Mouse (Mus musculus): Measurements from ENCODE around the gene Rbm20. TPM values are rescaled to one million over a fixed set of nuclear protein-coding genes. Genes with fewer than 3 reads are reported as not detected.

The Rbm20 gene
- polyA plus RNA-seq, 1 experiment from 2014 or later, result 0.33 TPM

DNA sequence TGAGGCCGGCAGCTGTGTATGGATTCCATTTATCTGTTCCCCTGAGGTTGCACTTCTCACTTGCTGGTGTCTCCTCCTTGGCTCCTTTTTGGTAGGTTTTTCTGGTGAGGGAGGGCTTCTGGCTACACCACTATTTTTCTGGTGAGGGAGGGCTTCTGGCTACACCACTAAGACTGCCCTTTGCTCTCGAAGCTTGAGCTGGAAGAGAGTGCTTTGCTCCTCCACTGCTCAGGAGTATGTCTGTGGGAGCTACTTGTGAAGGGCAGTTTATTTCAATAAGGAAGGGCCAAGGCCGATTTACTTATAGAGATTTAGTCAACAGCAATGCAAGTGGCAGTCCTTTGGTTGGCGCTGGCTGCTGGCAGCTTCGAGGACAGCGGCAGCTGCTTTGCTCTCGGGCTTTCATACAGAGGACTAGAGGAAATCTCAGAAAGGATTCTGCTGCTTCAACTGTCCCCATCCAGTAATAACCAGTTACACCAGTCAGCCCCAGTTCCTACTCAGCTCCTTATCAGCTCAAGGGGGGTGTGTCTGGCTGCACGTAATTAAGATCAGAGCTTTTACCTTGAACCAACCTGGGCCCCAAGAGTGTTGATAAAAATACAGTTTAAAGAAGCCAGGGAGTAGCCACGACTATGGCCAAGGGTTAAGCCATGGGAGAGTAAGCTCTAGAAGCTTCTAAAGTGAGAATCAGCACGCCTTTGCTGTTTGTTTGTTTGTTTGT lies 171.3 kb downstream of the Rbm20 start:
- Histone ChIP-seq H3K27ac (no peak overlapping the region), H3K9me3 (replicated peaks) (no peaks in the 10 kb centered on the region), H3K4me2 (no peak overlapping the region), H3K27me3 (no peaks in the 10 kb centered on the region), H3K4me3 (replicated peaks) (no peak overlapping the region), H3K9ac (no peak overlapping the region), H3K36me3 (no peaks in the 10 kb centered on the region), H3K4me1 (replicated peaks) (peaks cover 21% of the 10 kb centered on the region)
- DNase-seq (peak; percentile 33), ATAC-seq (ENCODE audit: low read depth) (peak; percentile 80)
- WGBS (ENCODE audit: insufficient replicate concordance), result 62% methylated on average over 10 of the region's 10 CpGs

DNA sequence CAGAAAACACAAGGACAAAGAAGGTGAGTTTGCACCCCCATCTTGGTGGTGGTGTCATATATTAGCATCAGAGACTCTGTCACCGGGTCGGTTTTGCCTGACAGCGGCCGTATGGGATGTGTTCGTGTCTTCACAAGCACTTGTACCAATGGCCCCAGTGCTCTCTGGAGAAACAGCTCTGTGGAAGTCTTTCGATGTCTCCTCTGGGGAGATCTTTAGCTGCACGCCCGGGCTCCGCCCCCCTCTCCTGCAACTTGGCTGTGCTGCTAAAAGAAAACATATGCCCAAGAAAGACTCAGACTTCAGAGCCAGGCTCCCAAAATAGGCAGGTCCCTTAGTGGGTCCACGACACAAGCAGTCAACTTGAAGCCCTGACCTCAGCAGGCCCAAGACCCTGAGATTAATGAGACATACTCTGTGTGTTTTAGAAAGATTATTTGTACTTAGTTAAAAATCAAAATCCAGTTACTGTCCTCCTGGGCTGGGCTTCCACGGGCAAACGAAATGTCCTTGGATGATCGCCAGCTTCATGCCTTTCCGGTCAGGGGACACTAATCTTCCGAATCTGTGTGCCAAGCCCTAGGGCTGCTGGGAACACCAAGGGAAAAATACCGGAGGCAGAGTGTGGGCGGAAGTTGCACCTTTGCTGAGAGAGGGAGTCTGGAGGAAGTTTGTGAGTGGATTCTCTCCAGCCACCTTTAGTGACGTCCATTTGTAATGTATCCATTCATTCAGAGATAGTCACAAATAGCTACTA lies 173.2 kb downstream of the Rbm20 start:
- H3K9me3 ChIP-seq (replicated peaks), result no peaks in the 10 kb centered on the region
- H3K4me2 ChIP-seq, result no peak overlapping the region
- no peaks in the 10 kb centered on the region for H3K36me3 ChIP-seq
- DNase-seq (no peak), ATAC-seq (ENCODE audit: low read depth) (no peak)
- H3K4me1 ChIP-seq (replicated peaks), result peaks cover 21% of the 10 kb centered on the region
- no peak overlapping the region for H3K9ac ChIP-seq
- no peak overlapping the region for H3K27ac ChIP-seq
- 65% methylated on average over 18 of the region's 18 CpGs for WGBS (ENCODE audit: insufficient replicate concordance)
- no peak overlapping the region for H3K4me3 ChIP-seq (replicated peaks)
- no peaks in the 10 kb centered on the region for H3K27me3 ChIP-seq

DNA sequence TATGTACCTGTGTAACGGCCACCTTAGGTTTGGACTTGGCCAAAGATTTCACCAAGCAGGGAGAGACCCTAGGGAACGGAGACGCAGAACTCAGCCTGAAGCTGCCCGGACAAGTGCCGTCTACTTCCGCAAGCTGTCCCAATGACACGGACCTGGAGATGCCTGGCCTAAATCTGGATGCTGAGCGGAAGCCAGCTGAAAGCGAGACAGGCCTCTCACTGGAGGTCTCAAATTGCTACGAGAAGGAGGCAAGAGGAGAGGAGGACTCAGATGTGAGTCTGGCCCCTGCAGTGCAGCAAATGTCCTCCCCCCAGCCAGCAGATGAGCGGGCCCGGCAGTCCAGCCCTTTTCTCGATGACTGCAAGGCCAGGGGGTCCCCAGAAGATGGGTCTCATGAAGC lies 174.2 kb downstream of the Rbm20 start:
- Histone ChIP-seq H3K9ac (no peak overlapping the region), H3K36me3 (no peaks in the 10 kb centered on the region), H3K4me2 (no peak overlapping the region), H3K27ac (no peak overlapping the region), H3K27me3 (peaks cover 4% of the 10 kb centered on the region; the same call in 1 of the 2 replicates), H3K4me1 (replicated peaks) (peaks cover 21% of the 10 kb centered on the region), H3K4me3 (replicated peaks) (no peak overlapping the region), H3K9me3 (replicated peaks) (no peaks in the 10 kb centered on the region)
- ATAC-seq (ENCODE audit: low read depth), result no peak
- 83% methylated on average over 13 of the region's 13 CpGs for WGBS (ENCODE audit: insufficient replicate concordance)
- DNase-seq, result no peak

DNA sequence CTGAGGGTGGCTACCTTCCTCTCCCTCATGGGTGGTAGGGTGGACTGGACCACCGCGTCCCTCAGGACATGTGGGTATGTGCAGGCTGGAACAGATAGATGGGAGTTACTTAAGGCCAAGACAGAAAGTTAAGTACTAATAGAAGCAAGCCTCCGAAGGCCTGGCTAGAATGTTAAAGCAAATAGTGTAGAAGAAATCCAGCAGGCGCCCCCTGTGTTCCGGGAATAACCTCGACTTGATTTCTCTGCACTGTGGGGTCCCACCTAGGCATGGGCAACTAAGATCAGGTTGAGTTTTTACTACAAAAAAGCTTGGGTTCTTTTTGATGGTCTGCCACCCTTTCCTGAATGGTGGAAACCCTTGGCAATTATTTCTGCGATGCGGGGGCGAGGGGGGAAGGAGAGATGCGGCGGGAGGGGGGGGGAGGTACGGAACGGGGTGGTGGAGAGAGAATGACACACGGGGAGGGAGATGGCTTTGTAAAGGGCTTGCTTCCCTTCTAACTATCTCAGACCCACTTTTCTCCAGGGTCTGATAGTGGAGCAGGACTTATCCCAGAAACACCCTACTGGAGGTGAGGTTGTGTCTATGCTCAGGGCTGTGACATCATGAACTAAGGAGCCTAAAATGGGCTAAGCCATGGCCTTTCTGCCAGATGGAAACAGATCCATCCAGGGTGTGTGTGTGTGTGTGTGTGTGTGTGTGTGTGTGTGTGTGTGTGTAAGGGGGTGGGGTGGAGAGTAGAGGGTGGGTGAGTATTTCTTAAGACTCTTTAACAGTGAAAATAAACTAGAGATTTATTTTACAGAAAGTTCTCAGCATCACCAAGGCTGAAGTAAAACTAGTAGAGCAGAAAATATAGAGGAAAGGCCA lies 175.0 kb downstream of the Rbm20 start:
- DNase-seq (no peak), ATAC-seq (ENCODE audit: low read depth) (no peak)
- Histone ChIP-seq H3K27me3 (peaks cover 4% of the 10 kb centered on the region; the same call in 1 of the 2 replicates), H3K4me2 (no peak overlapping the region), H3K4me3 (replicated peaks) (no peak overlapping the region), H3K4me1 (replicated peaks) (peaks cover 22% of the 10 kb centered on the region), H3K9ac (no peak overlapping the region), H3K27ac (no peak overlapping the region), H3K36me3 (no peaks in the 10 kb centered on the region), H3K9me3 (replicated peaks) (no peaks in the 10 kb centered on the region)
- WGBS (ENCODE audit: insufficient replicate concordance), result 78% methylated on average over 14 of the region's 14 CpGs

DNA sequence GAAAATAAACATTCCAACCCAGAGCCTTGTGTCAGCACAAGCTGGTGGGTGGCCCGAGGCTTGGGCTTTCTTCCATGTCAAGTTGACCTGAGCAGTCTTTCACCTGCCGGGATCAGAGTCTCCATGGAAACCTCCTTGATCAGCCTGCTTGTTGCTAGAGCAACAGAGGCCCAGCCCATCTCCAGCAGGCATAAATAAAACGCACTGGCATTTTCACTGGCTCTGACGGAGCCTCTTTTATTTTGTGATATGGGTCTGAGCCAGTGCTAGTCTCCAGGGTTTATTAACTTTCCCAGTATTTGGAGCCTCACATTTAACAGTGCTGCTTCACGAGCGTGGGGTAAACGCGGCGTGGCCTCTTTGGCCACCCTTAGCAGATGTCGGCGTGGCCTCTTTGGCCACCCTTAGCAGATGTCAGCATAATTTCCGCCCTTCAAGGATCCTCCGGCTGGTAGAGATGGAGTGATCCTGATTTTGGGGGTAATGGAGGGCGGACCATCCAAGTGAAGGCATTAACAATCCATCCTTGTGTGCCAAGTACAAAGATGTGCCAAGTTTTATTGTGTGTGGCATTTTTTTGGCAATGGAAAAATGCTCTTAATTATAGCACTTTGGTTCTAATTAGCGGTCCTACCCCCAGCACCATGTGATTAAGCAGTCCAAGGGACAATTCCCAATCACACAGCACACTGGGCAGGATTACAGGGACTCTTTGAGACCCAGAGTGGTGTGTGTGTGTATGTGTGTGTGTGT lies 175.8 kb downstream of the Rbm20 start:
- ATAC-seq (ENCODE audit: low read depth), result no peak
- no peak for DNase-seq
- no peaks in the 10 kb centered on the region for H3K36me3 ChIP-seq
- WGBS (ENCODE audit: insufficient replicate concordance), result 74% methylated on average over 15 of the region's 15 CpGs
- no peak overlapping the region for H3K27ac ChIP-seq
- H3K4me2 ChIP-seq, result no peak overlapping the region
- no peaks in the 10 kb centered on the region for H3K9me3 ChIP-seq (replicated peaks)
- no peak overlapping the region for H3K4me3 ChIP-seq (replicated peaks)
- H3K9ac ChIP-seq, result no peak overlapping the region
- H3K4me1 ChIP-seq (replicated peaks), result peaks cover 30% of the 10 kb centered on the region
- peaks cover 4% of the 10 kb centered on the region; the same call in 1 of the 2 replicates for H3K27me3 ChIP-seq

- DNase-seq, result no peak
- no peaks in the 10 kb centered on the region for H3K9me3 ChIP-seq (replicated peaks)
- WGBS (ENCODE audit: insufficient replicate concordance), result 56% methylated on average over 4 of the region's 4 CpGs
Measured at GRCm38 (mm10) chr19:53854978-53855377, 177.9 kb downstream of the Rbm20 start.

GRCm38 (mm10) chr19:53855781-53856180 lies 178.7 kb downstream of the Rbm20 start:
- 69% methylated on average over 5 of the region's 5 CpGs for WGBS (ENCODE audit: insufficient replicate concordance)
- no peaks in the 10 kb centered on the region for H3K36me3 ChIP-seq
- peaks cover 28% of the 10 kb centered on the region for H3K4me1 ChIP-seq (replicated peaks)
- H3K27me3 ChIP-seq, result peaks cover 4% of the 10 kb centered on the region; the same call in 1 of the 2 replicates
- no peak overlapping the region for H3K4me2 ChIP-seq
- DNase-seq (no peak), ATAC-seq (ENCODE audit: low read depth) (no peak)
- H3K9ac ChIP-seq, result no peak overlapping the region
- no peak overlapping the region for H3K27ac ChIP-seq
- H3K4me3 ChIP-seq (replicated peaks), result no peak overlapping the region
- H3K9me3 ChIP-seq (replicated peaks), result no peaks in the 10 kb centered on the region

More at GRCm38 (mm10) chr19:53854978-53855377, 177.9 kb downstream of the Rbm20 start:
- ATAC-seq (ENCODE audit: low read depth), result no peak
- Histone ChIP-seq H3K27me3 (peaks cover 4% of the 10 kb centered on the region; the same call in 1 of the 2 replicates), H3K4me2 (no peak overlapping the region), H3K9ac (no peak overlapping the region), H3K36me3 (no peaks in the 10 kb centered on the region), H3K27ac (no peak overlapping the region), H3K4me3 (replicated peaks) (no peak overlapping the region), H3K4me1 (replicated peaks) (peaks cover 34% of the 10 kb centered on the region)

- H3K36me3 ChIP-seq, result no peaks in the 10 kb centered on the region
- no peak for ATAC-seq (ENCODE audit: low read depth)
- H3K4me1 ChIP-seq (replicated peaks), result peaks cover 28% of the 10 kb centered on the region
Measured at GRCm38 (mm10) chr19:53856794-53857193, 179.7 kb downstream of the Rbm20 start.

DNA sequence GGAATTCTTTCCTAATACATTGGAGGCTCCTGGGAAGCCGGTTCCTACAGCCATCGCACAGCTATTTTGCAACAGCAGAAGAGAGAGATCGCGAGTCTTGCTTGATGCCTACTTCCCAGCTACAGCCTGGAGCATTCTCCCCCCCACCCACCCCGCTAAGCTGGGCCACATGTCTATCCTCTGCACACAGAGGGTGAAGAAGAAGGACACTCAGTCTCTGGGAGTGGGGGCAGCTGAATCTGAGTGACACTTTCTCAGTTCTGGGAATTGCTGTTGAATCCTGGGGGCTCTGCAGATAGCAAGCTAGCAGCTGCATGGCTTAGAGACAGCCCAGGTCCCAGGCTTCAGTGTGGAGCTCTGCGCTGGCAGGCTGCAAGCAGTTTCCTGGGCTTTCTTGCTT lies 180.9 kb downstream of the Rbm20 start:
- Histone ChIP-seq H3K4me1 (replicated peaks) (peaks cover 28% of the 10 kb centered on the region), H3K36me3 (no peaks in the 10 kb centered on the region), H3K4me3 (replicated peaks) (no peak overlapping the region), H3K9ac (no peak overlapping the region), H3K9me3 (replicated peaks) (no peaks in the 10 kb centered on the region), H3K27me3 (peaks cover 4% of the 10 kb centered on the region; the same call in 1 of the 2 replicates), H3K27ac (no peak overlapping the region), H3K4me2 (no peak overlapping the region)
- DNase-seq (no peak), ATAC-seq (ENCODE audit: low read depth) (no peak)
- WGBS (ENCODE audit: insufficient replicate concordance), result 82% methylated on average over 6 of the region's 6 CpGs

More at GRCm38 (mm10) chr19:53856794-53857193, 179.7 kb downstream of the Rbm20 start:
- Histone ChIP-seq H3K9me3 (replicated peaks) (no peaks in the 10 kb centered on the region), H3K27me3 (peaks cover 4% of the 10 kb centered on the region; the same call in 1 of the 2 replicates), H3K9ac (no peak overlapping the region), H3K4me2 (no peak overlapping the region), H3K27ac (no peak overlapping the region), H3K4me3 (replicated peaks) (no peak overlapping the region)
- WGBS (ENCODE audit: insufficient replicate concordance), result 80% methylated on average over 9 of the region's 9 CpGs
- DNase-seq, result no peak

GRCm38 (mm10) chr19:53859149-53859548 lies 182.0 kb downstream of the Rbm20 start:
- no peak overlapping the region for H3K4me3 ChIP-seq (replicated peaks)
- no peaks in the 10 kb centered on the region for H3K36me3 ChIP-seq
- DNase-seq (peak; percentile 58), ATAC-seq (ENCODE audit: low read depth) (peak; percentile 77)
- H3K27ac ChIP-seq, result no peak overlapping the region
- H3K27me3 ChIP-seq, result peaks cover 4% of the 10 kb centered on the region; the same call in 1 of the 2 replicates
- H3K9me3 ChIP-seq (replicated peaks), result no peaks in the 10 kb centered on the region
- peak overlapping the region; percentile 39 for H3K4me2 ChIP-seq
- no peak overlapping the region for H3K9ac ChIP-seq
- H3K4me1 ChIP-seq (replicated peaks), result peaks cover 28% of the 10 kb centered on the region
- 26% methylated on average over 9 of the region's 9 CpGs for WGBS (ENCODE audit: insufficient replicate concordance)
